In genomic region chr4:143161619-143162479, GRCm38 (mm10) we compare ENCODE assay signal across 8 mouse cellular contexts. TPM values are rescaled to one million over a fixed set of nuclear protein-coding genes. Genes with fewer than 3 reads are reported as not detected.
DNase-seq lines count a peak whose midpoint lies in the region; ATAC-seq and TF ChIP-seq lines count a peak whose summit lies in the region.

No protein-coding gene starts in this region.

- peak overlapping the region; percentile 61 for H3K4me2 ChIP-seq in heart, embryonic 11.5 days
- H3K4me2 ChIP-seq in kidney, embryonic 16.5 days (replicated peaks; ENCODE audit: low read depth, low read length), result peak overlapping the region; percentile 70
- H3K4me2 ChIP-seq in myocyte (ENCODE audit: low read depth), result peak overlapping the region; percentile 89

- ATAC-seq in heart, embryonic 11.5 days (replicated peaks; ENCODE audit: insufficient number of reproducible peaks, low FRiP score, low TSS enrichment), result peak; percentile 99
- peak; percentile 99 for ATAC-seq in kidney, embryonic 16.5 days (ENCODE audit: low FRiP score, low TSS enrichment)

- H3K4me1 ChIP-seq in erythroblast, embryonic 14.5 days (ENCODE audit: control insufficient read depth), result peaks cover 28% of the 10 kb centered on the region
- peaks cover 30% of the 10 kb centered on the region for H3K4me1 ChIP-seq in heart, embryonic 11.5 days (ENCODE audit: control insufficient read depth, insufficient read depth, low read length)
- peaks cover 23% of the 10 kb centered on the region for H3K4me1 ChIP-seq in kidney, embryonic 16.5 days (ENCODE audit: insufficient read depth, low read length)
- H3K4me1 ChIP-seq in liver, adult 2 months (ENCODE audit: control insufficient read depth, insufficient read depth, low read length), result peaks cover 29% of the 10 kb centered on the region

- H3K79me3 ChIP-seq in C2C12 (ENCODE audit: low read depth), result peaks cover 47% of the 10 kb centered on the region

- peak overlapping the region; percentile 95 for H3ac ChIP-seq in C2C12 (ENCODE audit: control insufficient read depth, insufficient read length, low read depth)
- peak overlapping the region; percentile 15 for H3ac ChIP-seq in myocyte (ENCODE audit: control insufficient read depth, insufficient read length)

- H3K27me3 ChIP-seq in C2C12 (ENCODE audit: control insufficient read depth, insufficient read depth, insufficient read length) (no peaks in the 10 kb centered on the region), myocyte (ENCODE audit: control insufficient read depth, insufficient read depth, insufficient read length) (no peaks in the 10 kb centered on the region)
- no peaks in the 10 kb centered on the region for H3K27me3 ChIP-seq in erythroblast, embryonic 14.5 days (ENCODE audit: control insufficient read depth)
- no peaks in the 10 kb centered on the region for H3K27me3 ChIP-seq in heart, embryonic 11.5 days (ENCODE audit: control insufficient read depth, insufficient read depth, low read length)
- H3K27me3 ChIP-seq in kidney, embryonic 16.5 days (ENCODE audit: insufficient read depth, low read length), result no peaks in the 10 kb centered on the region
- H3K27me3 ChIP-seq in liver, adult 2 months (ENCODE audit: control insufficient read depth, insufficient read depth, low read length), result no peaks in the 10 kb centered on the region
- no peaks in the 10 kb centered on the region for H3K27me3 ChIP-seq in splenic B cell, adult 2 months (ENCODE audit: control insufficient read depth, insufficient read depth, low read length, poor library complexity, severe bottlenecking)

- WGBS in heart, embryonic 11.5 days (ENCODE audit: insufficient replicate concordance), result 0% methylated on average over 101 of the region's 102 CpGs
- WGBS in kidney, embryonic 16.5 days, result under 1% methylated on average over 97 of the region's 102 CpGs
- whole genome bisulfite sequencing in liver, adult 2 months, result under 1% methylated on average over 102 of the region's 102 CpGs

- H3K36me3 ChIP-seq in C2C12 (ENCODE audit: control insufficient read depth, insufficient read depth) (peaks cover 17% of the 10 kb centered on the region), myocyte (ENCODE audit: control insufficient read depth, insufficient read depth) (peaks cover 4% of the 10 kb centered on the region)
- H3K36me3 ChIP-seq in erythroblast, embryonic 14.5 days (ENCODE audit: control insufficient read depth), result peaks cover 32% of the 10 kb centered on the region
- H3K36me3 ChIP-seq in heart, embryonic 11.5 days (ENCODE audit: control insufficient read depth, insufficient read depth, low read length), result no peaks in the 10 kb centered on the region
- H3K36me3 ChIP-seq in kidney, embryonic 16.5 days (ENCODE audit: insufficient read depth, low read length), result 0 out of 2 replicates have a peak, but pooled peaks cover 3% of the 10 kb centered on the region
- 0 out of 2 replicates have a peak, but pooled peaks cover 1% of the 10 kb centered on the region for H3K36me3 ChIP-seq in liver, adult 2 months (ENCODE audit: control insufficient read depth, insufficient read depth, low read length)
- H3K36me3 ChIP-seq in splenic B cell, adult 2 months (ENCODE audit: control insufficient read depth, insufficient read depth, low read length, poor library complexity, severe bottlenecking), result peaks cover under 1% of the 10 kb centered on the region; the same call in 1 of the 2 replicates

- H3K27ac ChIP-seq in heart, embryonic 11.5 days (ENCODE audit: low read depth, low read length), result peak overlapping the region; percentile 99
- H3K27ac ChIP-seq in kidney, embryonic 16.5 days (ENCODE audit: low read length), result peak overlapping the region; percentile 100
- H3K27ac ChIP-seq in liver, adult 2 months (replicated peaks; ENCODE audit: insufficient read depth, low read depth, low read length), result peak overlapping the region; percentile 91

- H3K9ac ChIP-seq in heart, embryonic 11.5 days (ENCODE audit: low read depth, low read length), result peak overlapping the region; percentile 97
- H3K9ac ChIP-seq in kidney, embryonic 16.5 days (replicated peaks; ENCODE audit: low read length), result peak overlapping the region; percentile 98
- H3K9ac ChIP-seq in liver, adult 2 months (ENCODE audit: low read depth, low read length), result peak overlapping the region; percentile 91

- TF ChIP-seq POLR2A in brain, embryonic 14.5 days (IDR thresholded peaks at IDR 0.05; ENCODE audit: borderline replicate concordance, extremely low read depth, insufficient read depth, insufficient read length, poor library complexity, severe bottlenecking), result peak; percentile 89
- TF ChIP-seq POLR2A in liver, adult 2 months (IDR thresholded peaks at IDR 0.05; ENCODE audit: extremely low read depth, insufficient read depth, low read length), result peak; percentile 95
- TF ChIP-seq POLR2A in myocyte (IDR thresholded peaks at IDR 0.05; ENCODE audit: insufficient read length, low read depth), result peak; percentile 77

- H3K4me3 ChIP-seq in C2C12 (ENCODE audit: insufficient read depth, poor library complexity, severe bottlenecking) (peak overlapping the region; percentile 64), myocyte (peak overlapping the region; percentile 77)
- H3K4me3 ChIP-seq in erythroblast, embryonic 14.5 days (replicated peaks), result peak overlapping the region; percentile 93
- H3K4me3 ChIP-seq in heart, embryonic 11.5 days (ENCODE audit: low read depth, low read length), result peak overlapping the region; percentile 90
- H3K4me3 ChIP-seq in kidney, embryonic 16.5 days (ENCODE audit: low read length), result peak overlapping the region; percentile 96
- H3K4me3 ChIP-seq in liver, adult 2 months (ENCODE audit: insufficient read depth, low read depth, low read length), result peak overlapping the region; percentile 89

- H3K79me2 ChIP-seq in C2C12 (ENCODE audit: control insufficient read depth, insufficient read depth) (peaks cover 48% of the 10 kb centered on the region), myocyte (ENCODE audit: control insufficient read depth, insufficient read depth) (peaks cover 46% of the 10 kb centered on the region)
- peaks cover 29% of the 10 kb centered on the region for H3K79me2 ChIP-seq in liver, adult 2 months (ENCODE audit: control insufficient read depth, insufficient read depth, low read length)

- TF ChIP-seq CTCF in C2C12 (IDR thresholded peaks at IDR 0.05; ENCODE audit: control insufficient read depth, insufficient read depth, insufficient read length), result no peak
- TF ChIP-seq CTCF in brain, embryonic 14.5 days (IDR thresholded peaks at IDR 0.05; ENCODE audit: borderline replicate concordance, extremely low read depth, insufficient read depth, insufficient read length), result no peak
- TF ChIP-seq CTCF in liver, adult 2 months (IDR thresholded peaks at IDR 0.05; ENCODE audit: low read depth, low read length), result no peak

- peak; percentile 100 for DNase-seq in brain, embryonic 14.5 days (ENCODE audit: low read depth)
- peak; percentile 92 for DNase-seq in liver, adult 2 months (ENCODE audit: extremely low read depth, low read depth, low spot score)
- DNase-seq in splenic B cell, adult 2 months (ENCODE audit: low read depth, low spot score), result peak; percentile 98

- no peaks in the 10 kb centered on the region for H3K9me3 ChIP-seq in erythroblast, embryonic 14.5 days (ENCODE audit: control insufficient read depth, low read length)
- H3K9me3 ChIP-seq in heart, embryonic 11.5 days (replicated peaks; ENCODE audit: control insufficient read depth, low read length), result no peaks in the 10 kb centered on the region
- H3K9me3 ChIP-seq in kidney, embryonic 16.5 days (ENCODE audit: low read length), result no peaks in the 10 kb centered on the region

TF ChIP-seq in C2C12, 6 proteins besides CTCF, POLR2A, EP300 and RAD21:
- TF ChIP-seq CEBPB (IDR thresholded peaks at IDR 0.05; ENCODE audit: low read depth), result no peak
- no peak for TF ChIP-seq USF1 (IDR thresholded peaks at IDR 0.05; ENCODE audit: low read depth)
- peak; percentile 81 for TF ChIP-seq MYOD1 (IDR thresholded peaks at IDR 0.05; ENCODE audit: control insufficient read depth, insufficient read length, low read depth)
- no peak for TF ChIP-seq FOSL1 (IDR thresholded peaks at IDR 0.05; ENCODE audit: insufficient read depth, low read length, poor library complexity, severe bottlenecking)
- TF ChIP-seq MAX (IDR thresholded peaks at IDR 0.05), result peak; percentile 34
- no peak for TF ChIP-seq MYOG (IDR thresholded peaks at IDR 0.05; ENCODE audit: control insufficient read depth, extremely low read depth, insufficient read length)

TF ChIP-seq in myocyte, 11 proteins besides CTCF, POLR2A, EP300 and RAD21:
- TF ChIP-seq POLR2AphosphoS2 (IDR thresholded peaks at IDR 0.05; ENCODE audit: insufficient read length, low read depth) (peak; percentile 68), SRF (IDR thresholded peaks at IDR 0.05; ENCODE audit: control insufficient read depth, insufficient read length, low read depth) (peak; percentile 46), E2F4 (IDR thresholded peaks at IDR 0.05; ENCODE audit: insufficient read depth) (no peak), TCF3 (IDR thresholded peaks at IDR 0.05; ENCODE audit: insufficient read length, low read depth) (peak; percentile 81), CEBPB (IDR thresholded peaks at IDR 0.05; ENCODE audit: insufficient read depth, poor library complexity, severe bottlenecking) (no peak), MYOG (IDR thresholded peaks at IDR 0.05; ENCODE audit: control insufficient read depth in 1 of 3, insufficient read depth in 1 of 3, insufficient read length in 2 of 3, low read depth in 2 of 3) (peak; percentile 79 to 97 (median 94)), MYOD1 (IDR thresholded peaks at IDR 0.05; ENCODE audit: control insufficient read depth in 1 of 3, insufficient read length in 2 of 3, low read depth in 2 of 3) (peak in 2 of 3 experiments; percentile 90 to 96)
TF ChIP-seq in myocyte: peak in this region for 5.

RNA-seq across cellular contexts. Expression of gene Prdm2, which starts 50.9 kb away (rescaled TPM):
- polyA plus RNA-seq in C2C12 (2012; fragmentation: generic; extraction: Trizol) (9.2 TPM), myocyte (2012; fragmentation: generic; extraction: Trizol) (14.5 TPM)
- 19.7 and 31.6 TPM in 2 replicates for polyA plus RNA-seq in brain, embryonic 14.5 days (2012; rRNA removed)
- polyA plus RNA-seq in erythroblast, embryonic 14.5 days (2012), result 0.29 and 0.59 TPM in 2 replicates
- polyA plus RNA-seq in heart, embryonic 11.5 days (2014; fragmentation: Nextera tagmentation; extraction: Ambion mirVana), result 8.1 and 11.0 TPM in 2 replicates
- 9.7 and 11.6 TPM in 2 replicates for polyA plus RNA-seq in kidney, embryonic 16.5 days (2015; fragmentation: Nextera tagmentation; extraction: Ambion mirVana)
- 6.9 and 8.1 TPM in 2 replicates for total RNA-seq in liver, adult 2 months (2014; rRNA removed)
- 4.9 and 7.9 TPM in 2 replicates for polyA plus RNA-seq in liver, adult 2 months (2012; rRNA removed)

Comparison
In these comparisons a context has a peak if more than half of its experiments do, and no peak if none do; other contexts are left out.
1. Peak in every context shown above with its lines: DNase-seq, ATAC-seq, H3K4me3 ChIP-seq and H3K27ac ChIP-seq.